Mouse (Mus musculus) midbrain, embryonic 14.5 days (tissue): ENCODE data around the gene Srarp. TPM values are rescaled to one million over a fixed set of nuclear protein-coding genes. Genes with fewer than 3 reads are reported as not detected.
A peak's percentile ranks its signal among the peaks of the same experiment; 100 is the strongest.

Source experiments
- ATAC-seq: fragments of 200-750 bp; cut with Nextera tagmentation; 2 replicates; pipeline ENCODE4 v1.8.0; 2017; ENCODE audit warnings: moderate number of reproducible peaks, moderate library complexity; ENCODE audit not compliant: low FRiP score, low TSS enrichment
- DNase-seq: peaks from one replicate; pipeline ENCODE4 v3.0.0-alpha.2; 2015
- H3K27ac ChIP-seq: fragments of 300-500 bp; sonication (generic); replicated peaks from 2 replicates; pipeline ENCODE4 v1.5.1; 2014; ENCODE audit warnings: mild to moderate bottlenecking, low read depth, low read length, moderate library complexity
- H3K27me3 ChIP-seq: fragments of 300-500 bp; sonication (generic); 2 replicates; pipeline ENCODE4 v1.6.1; 2014; ENCODE audit warnings: low read length, control low read depth, mixed read lengths; ENCODE audit not compliant: control insufficient read depth, insufficient read depth
- H3K36me3 ChIP-seq: fragments of 300-500 bp; sonication (generic); 2 replicates; pipeline ENCODE4 v1.6.1; 2014; ENCODE audit warnings: low read length, control low read depth; ENCODE audit not compliant: control insufficient read depth, insufficient read depth
- H3K4me1 ChIP-seq: fragments of 300-500 bp; sonication (generic); 2 replicates; pipeline ENCODE4 v1.6.1; 2014; ENCODE audit warnings: mild to moderate bottlenecking, antibody characterized with exemption, low read length, control low read depth; ENCODE audit not compliant: control insufficient read depth, insufficient read depth
- H3K4me2 ChIP-seq: fragments of 300-500 bp; sonication (generic); 2 replicates; pipeline ENCODE4 v1.6.1; 2014; ENCODE audit warnings: mild to moderate bottlenecking, low read length, moderate library complexity
- H3K4me3 ChIP-seq: fragments of 300-500 bp; sonication (generic); replicated peaks from 2 replicates; pipeline ENCODE4 v1.5.1; 2014; ENCODE audit warnings: low read depth, low read length
- H3K9ac ChIP-seq: fragments of 300-500 bp; sonication (generic); replicated peaks from 2 replicates; pipeline ENCODE4 v1.6.1; 2014; ENCODE audit warnings: mild to moderate bottlenecking, low read length, moderate library complexity
- H3K9me3 ChIP-seq: fragments of 300-500 bp; sonication (generic); 2 replicates; pipeline ENCODE4 v1.6.1; 2016; ENCODE audit warnings: low read length, control low read depth, mixed read lengths; ENCODE audit not compliant: control insufficient read depth
- WGBS: fragments of 180-500 bp; shearing (Covaris S2); extraction: QIAGEN DNeasy Blood & Tissue Kit; methylation state at CpG from one replicate; pipeline ENCODE4 v1.1.7; 2014; 5-methylcytosine and 5-hydroxymethylcytosine counted together
- polyA plus RNA-seq: library from polyadenylated mRNA; unstranded; fragments of >200 nt; fragmentation: Nextera tagmentation; extraction: Ambion mirVana; gene quantifications from 2 replicates; pipeline ENCODE4 v1.2.1, GENCODE M21; 2014

Gene Srarp
- polyA plus RNA-seq, 1 experiment from 2014 or later = 0.24 TPM

GRCm38 (mm10) chr4:141454581-141455350, 18.9 kb upstream of the Srarp start:
- no peak overlapping the region for H3K27ac ChIP-seq
- H3K9ac ChIP-seq = no peak overlapping the region
- DNase-seq (no peak), ATAC-seq (no peak)
- peaks cover 38% of the 10 kb centered on the region for H3K36me3 ChIP-seq
- H3K4me1 ChIP-seq = no peaks in the 10 kb centered on the region
- H3K4me3 ChIP-seq = no peak overlapping the region
- H3K27me3 ChIP-seq = no peaks in the 10 kb centered on the region
- 86% methylated on average over 14 of the region's 14 CpGs for WGBS
- no peaks in the 10 kb centered on the region for H3K9me3 ChIP-seq
- no peak overlapping the region for H3K4me2 ChIP-seq

GRCm38 (mm10) chr4:141451916-141452450, 16.1 kb upstream of the Srarp start:
- no peak overlapping the region for H3K4me3 ChIP-seq
- no peak for ATAC-seq
- no peak for DNase-seq
- no peak overlapping the region for H3K9ac ChIP-seq
- H3K9me3 ChIP-seq = no peaks in the 10 kb centered on the region
- peaks cover 66% of the 10 kb centered on the region for H3K36me3 ChIP-seq
- no peak overlapping the region for H3K4me2 ChIP-seq
- 96% methylated on average over 9 of the region's 9 CpGs for WGBS
- no peak overlapping the region for H3K27ac ChIP-seq
- no peaks in the 10 kb centered on the region for H3K4me1 ChIP-seq
- H3K27me3 ChIP-seq = no peaks in the 10 kb centered on the region

- H3K36me3 ChIP-seq = peaks cover 67% of the 10 kb centered on the region
- no peak overlapping the region for H3K4me2 ChIP-seq
- H3K27ac ChIP-seq = no peak overlapping the region
- DNase-seq (no peak), ATAC-seq (no peak)
- H3K4me1 ChIP-seq = no peaks in the 10 kb centered on the region
- H3K4me3 ChIP-seq = no peak overlapping the region
- 92% methylated on average over 2 of the region's 2 CpGs for WGBS
- H3K9ac ChIP-seq = no peak overlapping the region
- no peaks in the 10 kb centered on the region for H3K9me3 ChIP-seq
- no peaks in the 10 kb centered on the region for H3K27me3 ChIP-seq
These were observed 15.3 kb upstream of the Srarp start for GRCm38 (mm10) chr4:141451251-141451650.

- no peak overlapping the region for H3K9ac ChIP-seq
- peaks cover 41% of the 10 kb centered on the region for H3K36me3 ChIP-seq
- no peak overlapping the region for H3K27ac ChIP-seq
- no peak for DNase-seq
- H3K27me3 ChIP-seq = no peaks in the 10 kb centered on the region
- H3K4me1 ChIP-seq = peaks cover 9% of the 10 kb centered on the region
- no peaks in the 10 kb centered on the region for H3K9me3 ChIP-seq
- H3K4me3 ChIP-seq = no peak overlapping the region
- H3K4me2 ChIP-seq = no peak overlapping the region
- ATAC-seq = no peak
- 79% methylated on average over 7 of the region's 7 CpGs for WGBS
These were observed 10.3 kb upstream of the Srarp start for GRCm38 (mm10) chr4:141446211-141446610.

GRCm38 (mm10) chr4:141445328-141445720, 9.4 kb upstream of the Srarp start:
- peak overlapping the region; percentile 83; the same call in 1 of the 2 replicates for H3K27ac ChIP-seq
- ATAC-seq = no peak; the same call in 1 of the 2 replicates
- peak overlapping the region; percentile 98 for H3K4me3 ChIP-seq
- H3K9ac ChIP-seq = peak overlapping the region; percentile 98
- H3K36me3 ChIP-seq = peaks cover 35% of the 10 kb centered on the region
- no peaks in the 10 kb centered on the region for H3K9me3 ChIP-seq
- H3K4me2 ChIP-seq = peak overlapping the region; percentile 65
- H3K27me3 ChIP-seq = no peaks in the 10 kb centered on the region
- no peak for DNase-seq
- 19% methylated on average over 14 of the region's 14 CpGs for WGBS
- H3K4me1 ChIP-seq = peaks cover 9% of the 10 kb centered on the region

GRCm38 (mm10) chr4:141444451-141445327, 8.8 kb upstream of the Srarp start, which contains the start of gene Zbtb17:
Gene Zbtb17 (plus strand): TSS chr4:141444654.
- Histone ChIP-seq H3K27me3 (no peaks in the 10 kb centered on the region), H3K36me3 (peaks cover 32% of the 10 kb centered on the region), H3K27ac (peak within 1 kb of the TSS; percentile 83), H3K4me1 (peaks cover 9% of the 10 kb centered on the region), H3K4me3 (peak within 1 kb of the TSS; percentile 98), H3K9me3 (no peaks in the 10 kb centered on the region), H3K9ac (peak within 1 kb of the TSS; percentile 98), H3K4me2 (peak within 1 kb of the TSS; percentile 65)
- WGBS = 1% methylated on average over 69 of the region's 102 CpGs
- DNase-seq = peak; percentile 97
- peak; percentile 92 for ATAC-seq

- H3K4me1 ChIP-seq = peaks cover 9% of the 10 kb centered on the region
- H3K36me3 ChIP-seq = peaks cover 24% of the 10 kb centered on the region
- no peak for ATAC-seq
- WGBS = 52% methylated on average over 11 of the region's 11 CpGs
- H3K27me3 ChIP-seq = no peaks in the 10 kb centered on the region
- 0 out of 2 replicates have a peak overlapping the region, but pooled peaks have one; percentile 98 for H3K9ac ChIP-seq
- peak overlapping the region; percentile 51 for H3K4me2 ChIP-seq
- H3K9me3 ChIP-seq = no peaks in the 10 kb centered on the region
- DNase-seq = no peak
- no peak overlapping the region for H3K27ac ChIP-seq
- peak overlapping the region; percentile 98 for H3K4me3 ChIP-seq
These were observed 7.9 kb upstream of the Srarp start for GRCm38 (mm10) chr4:141443641-141444429.

- no peak overlapping the region for H3K27ac ChIP-seq
- H3K4me1 ChIP-seq = peaks cover 6% of the 10 kb centered on the region
- no peak overlapping the region for H3K4me2 ChIP-seq
- no peaks in the 10 kb centered on the region for H3K27me3 ChIP-seq
- H3K9ac ChIP-seq = no peak overlapping the region
- no peak overlapping the region for H3K4me3 ChIP-seq
- H3K9me3 ChIP-seq = no peaks in the 10 kb centered on the region
- DNase-seq (no peak), ATAC-seq (no peak)
- no peaks in the 10 kb centered on the region for H3K36me3 ChIP-seq
These were observed 5.0 kb upstream of the Srarp start for GRCm38 (mm10) chr4:141440877-141441276.
